Mouse (Mus musculus): ENCODE data around the gene Cyp2w1. TPM values are rescaled to one million over a fixed set of nuclear protein-coding genes. Genes with fewer than 3 reads are reported as not detected.

Cyp2w1 gene
- total RNA-seq, 2 experiments from 2014 or later = not detected

- DNase-seq = no peak
Measured at GRCm38 (mm10) chr5:139364911-139365571, 12.6 kb downstream of the Cyp2w1 start.

GRCm38 (mm10) chr5:139365827-139366226 lies 13.4 kb downstream of the Cyp2w1 start:
- no peak for DNase-seq

- DNase-seq = no peak
Measured at GRCm38 (mm10) chr5:139366484-139366883, 14.1 kb downstream of the Cyp2w1 start.

GRCm38 (mm10) chr5:139367884-139368458 lies 15.6 kb downstream of the Cyp2w1 start:
- no peak for DNase-seq

- DNase-seq = no peak
Measured at GRCm38 (mm10) chr5:139368638-139369320, 16.4 kb downstream of the Cyp2w1 start.

- no peak for DNase-seq
Measured at GRCm38 (mm10) chr5:139370336-139370735, 17.9 kb downstream of the Cyp2w1 start.

GRCm38 (mm10) chr5:139371118-139371517 lies 18.7 kb downstream of the Cyp2w1 start:
- no peak for DNase-seq

- DNase-seq = peak; percentile 96
Measured at GRCm38 (mm10) chr5:139371631-139372401, 19.4 kb downstream of the Cyp2w1 start.

GRCm38 (mm10) chr5:139373126-139373525 lies 20.7 kb downstream of the Cyp2w1 start:
- DNase-seq = no peak

GRCm38 (mm10) chr5:139373889-139374444 lies 21.6 kb downstream of the Cyp2w1 start:
- no peak for DNase-seq

- no peak for DNase-seq
Measured at GRCm38 (mm10) chr5:139374841-139375240, 22.4 kb downstream of the Cyp2w1 start.

- DNase-seq = peak; percentile 83
Measured at GRCm38 (mm10) chr5:139377468-139378270, 25.3 kb downstream of the Cyp2w1 start, which contains the start of gene Gpr146. Gpr146 (plus strand) TSS chr5:139377697.

GRCm38 (mm10) chr5:139378271-139378556 lies 25.8 kb downstream of the Cyp2w1 start:
- DNase-seq = no peak

GRCm38 (mm10) chr5:139378986-139379629 lies 26.7 kb downstream of the Cyp2w1 start:
- DNase-seq = peak; percentile 86

- no peak for DNase-seq
Measured at GRCm38 (mm10) chr5:139379771-139380384, 27.5 kb downstream of the Cyp2w1 start.

- peak; percentile 98 for DNase-seq
Measured at GRCm38 (mm10) chr5:139380385-139381248, 28.2 kb downstream of the Cyp2w1 start.

- DNase-seq = peak; percentile 50
Measured at GRCm38 (mm10) chr5:139381586-139382513, 29.4 kb downstream of the Cyp2w1 start.

- DNase-seq = peak; percentile 43
Measured at GRCm38 (mm10) chr5:139382760-139383159, 30.3 kb downstream of the Cyp2w1 start.

Data from adrenal gland, postnatal 10 days (tissue).